Mouse (Mus musculus) intestine, postnatal 0 days (tissue): ENCODE results near the gene Crxos. TPM values are rescaled to one million over a fixed set of nuclear protein-coding genes. Genes with fewer than 3 reads are reported as not detected.

Experiments used
- ATAC-seq: fragments of 200-750 bp; cut with Nextera tagmentation; 2 replicates; pipeline ENCODE4 v1.8.0; 2017; ENCODE audit warnings: mild to moderate bottlenecking, moderate TSS enrichment, moderate library complexity
- H3K27ac ChIP-seq: fragments of 300-500 bp; sonication (generic); 2 replicates; pipeline ENCODE4 v1.5.1; 2014; ENCODE audit warnings: mild to moderate bottlenecking, low read depth, low read length, moderate library complexity
- H3K27me3 ChIP-seq: fragments of 300-500 bp; sonication (generic); replicated peaks from 2 replicates; pipeline ENCODE4 v1.6.1; 2014; ENCODE audit warnings: low read length, mixed read lengths; ENCODE audit not compliant: control insufficient read depth, insufficient read depth
- H3K36me3 ChIP-seq: fragments of 300-500 bp; sonication (generic); 2 replicates; pipeline ENCODE4 v1.6.1; 2014; ENCODE audit warnings: mild to moderate bottlenecking, moderate library complexity; ENCODE audit not compliant: control insufficient read depth, insufficient read depth
- H3K4me1 ChIP-seq: fragments of 300-500 bp; sonication (generic); replicated peaks from 2 replicates; pipeline ENCODE4 v1.6.1; 2014; ENCODE audit warnings: antibody characterized with exemption, low read length, mixed read lengths; ENCODE audit not compliant: control insufficient read depth, insufficient read depth
- H3K4me2 ChIP-seq: fragments of 300-500 bp; sonication (generic); replicated peaks from 2 replicates; pipeline ENCODE4 v1.6.1; 2014; ENCODE audit warnings: low read depth, mild to moderate bottlenecking, moderate library complexity
- H3K4me3 ChIP-seq: fragments of 300-500 bp; sonication (generic); 2 replicates; pipeline ENCODE4 v1.5.1; 2014; ENCODE audit warnings: low read depth, low read length
- H3K9ac ChIP-seq: fragments of 300-500 bp; sonication (generic); 2 replicates; pipeline ENCODE4 v1.6.1; 2014; ENCODE audit warnings: mild to moderate bottlenecking, low read depth, low read length
- H3K9me3 ChIP-seq: fragments of 300-500 bp; sonication (generic); 2 replicates; pipeline ENCODE4 v1.6.1; 2016; ENCODE audit warnings: mixed run types; ENCODE audit not compliant: control insufficient read depth
- CTCF ChIP-seq: sonication (generic); IDR thresholded peaks from 2 replicates; pipeline ENCODE4 v1.5.1; 2016; ENCODE audit warnings: low read depth, mild to moderate bottlenecking, control low read depth, antibody characterized with exemption, moderate library complexity
- WGBS: fragments of 180-500 bp; shearing (Covaris S2); extraction: QIAGEN DNeasy Blood & Tissue Kit; methylation state at CpG from one replicate; pipeline ENCODE4 v1.1.7; 2014; 5-methylcytosine and 5-hydroxymethylcytosine counted together
- polyA plus RNA-seq: library from polyadenylated mRNA; unstranded; fragments of >200 nt; fragmentation: Nextera tagmentation; extraction: Ambion mirVana; gene quantifications from 2 replicates; pipeline ENCODE4 v1.2.1, GENCODE M21; 2015

Gene Crxos
- polyA plus RNA-seq, 1 experiment from 2014 or later = not detected

GRCm38 (mm10) chr7:15945211-15945610, 62.8 kb downstream of the Crxos start:
- H3K9ac ChIP-seq = peak overlapping the region; percentile 58
- WGBS = 8% methylated on average over 8 of the region's 8 CpGs
- no peak for ATAC-seq
- H3K4me2 ChIP-seq = peak overlapping the region; percentile 64
- H3K27me3 ChIP-seq = no peaks in the 10 kb centered on the region
- H3K9me3 ChIP-seq = no peaks in the 10 kb centered on the region
- H3K27ac ChIP-seq = no peak overlapping the region
- H3K36me3 ChIP-seq = peaks cover 48% of the 10 kb centered on the region
- TF ChIP-seq CTCF = no peak
- no peaks in the 10 kb centered on the region for H3K4me1 ChIP-seq
- peak overlapping the region; percentile 66 for H3K4me3 ChIP-seq

- Histone ChIP-seq H3K9ac (peak within 1 kb of the TSS; percentile 58), H3K36me3 (peaks cover 45% of the 10 kb centered on the region), H3K4me2 (peak within 1 kb of the TSS; percentile 64), H3K27ac (peak within 1 kb of the TSS; percentile 88), H3K4me1 (no peaks in the 10 kb centered on the region), H3K27me3 (no peaks in the 10 kb centered on the region), H3K9me3 (no peaks in the 10 kb centered on the region), H3K4me3 (peak within 1 kb of the TSS; percentile 66)
- no peak for TF ChIP-seq CTCF
- ATAC-seq = peak; percentile 89
- 2% methylated on average over 59 of the region's 59 CpGs for WGBS
These were observed 63.5 kb downstream of the Crxos start, which contains the start of gene Nop53 for GRCm38 (mm10) chr7:15945721-15946536. Nop53 (minus strand) TSS chr7:15946074.

GRCm38 (mm10) chr7:15947653-15948260, 65.3 kb downstream of the Crxos start:
- ATAC-seq = no peak
- Histone ChIP-seq H3K36me3 (peaks cover 36% of the 10 kb centered on the region), H3K4me2 (peak overlapping the region; percentile 67; the same call in 1 of the 2 replicates), H3K9me3 (no peaks in the 10 kb centered on the region), H3K4me1 (no peaks in the 10 kb centered on the region), H3K9ac (no peak overlapping the region), H3K4me3 (no peak overlapping the region), H3K27me3 (no peaks in the 10 kb centered on the region), H3K27ac (no peak overlapping the region)
- WGBS = 43% methylated on average over 4 of the region's 4 CpGs
- TF ChIP-seq CTCF = no peak

- 2% methylated on average over 23 of the region's 23 CpGs for WGBS
- ATAC-seq = peak; percentile 64
- Histone ChIP-seq H3K9me3 (no peaks in the 10 kb centered on the region), H3K4me2 (peak overlapping the region; percentile 67), H3K27ac (no peak overlapping the region), H3K9ac (peak overlapping the region; percentile 27; the same call in 1 of the 2 replicates), H3K27me3 (no peaks in the 10 kb centered on the region), H3K4me3 (peak overlapping the region; percentile 27), H3K4me1 (no peaks in the 10 kb centered on the region), H3K36me3 (peaks cover 29% of the 10 kb centered on the region)
- TF ChIP-seq CTCF = peak; percentile 96
These were observed 66.0 kb downstream of the Crxos start for GRCm38 (mm10) chr7:15948381-15948941.

GRCm38 (mm10) chr7:15949216-15949790, 66.9 kb downstream of the Crxos start:
- no peaks in the 10 kb centered on the region for H3K27me3 ChIP-seq
- no peaks in the 10 kb centered on the region for H3K9me3 ChIP-seq
- H3K4me1 ChIP-seq = no peaks in the 10 kb centered on the region
- H3K36me3 ChIP-seq = peaks cover 23% of the 10 kb centered on the region; the same call in 1 of the 2 replicates
- H3K4me3 ChIP-seq = no peak overlapping the region
- no peak for ATAC-seq
- no peak overlapping the region for H3K9ac ChIP-seq
- no peak overlapping the region for H3K4me2 ChIP-seq
- WGBS = 80% methylated on average over 7 of the region's 7 CpGs
- H3K27ac ChIP-seq = no peak overlapping the region
- no peak for TF ChIP-seq CTCF

GRCm38 (mm10) chr7:15950008-15950407, 67.6 kb downstream of the Crxos start:
- WGBS = 89% methylated on average over 15 of the region's 15 CpGs
- H3K4me3 ChIP-seq = no peak overlapping the region
- H3K4me2 ChIP-seq = no peak overlapping the region
- ATAC-seq = no peak
- no peak overlapping the region for H3K9ac ChIP-seq
- no peak overlapping the region for H3K27ac ChIP-seq
- H3K4me1 ChIP-seq = no peaks in the 10 kb centered on the region
- no peak for TF ChIP-seq CTCF
- H3K27me3 ChIP-seq = no peaks in the 10 kb centered on the region
- H3K9me3 ChIP-seq = no peaks in the 10 kb centered on the region
- H3K36me3 ChIP-seq = peaks cover 21% of the 10 kb centered on the region; the same call in 1 of the 2 replicates
